ENCODE assay signal across 29 mouse cellular contexts in the genomic region with DNA sequence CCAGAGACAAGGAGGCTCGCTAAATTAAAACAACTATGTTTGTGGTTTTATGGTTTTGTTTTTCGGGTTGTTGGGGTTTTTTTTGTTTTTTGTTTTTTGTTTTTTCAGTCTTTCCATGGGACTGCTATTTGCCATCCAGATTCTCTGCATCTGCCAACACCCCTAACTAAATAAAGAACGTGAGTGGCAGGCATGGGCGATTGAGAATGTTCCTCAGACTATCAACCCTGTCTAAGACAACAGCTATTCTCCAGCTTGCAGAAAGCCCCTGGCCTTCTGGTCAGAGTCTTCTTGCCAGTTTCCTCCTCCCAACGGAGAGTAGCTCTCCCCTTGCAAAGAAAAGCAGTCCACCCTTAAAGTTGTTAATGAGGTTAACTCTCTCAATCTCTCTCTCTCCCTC.
A peak's percentile ranks its signal among the peaks of the same experiment; 100 is the strongest.
DNase-seq lines count a peak whose midpoint lies in the region; ATAC-seq and TF ChIP-seq lines count a peak whose summit lies in the region.
"Had no signal": no experiment of that assay in that cellular context is flagged by ENCODE, and none has a peak within 500 bp of the region (broad histone marks: within the 10 kb centered on the region; RNA-seq: fewer than 3 reads in every experiment).

No protein-coding gene starts in this region.

- no peak overlapping the region for H3K9ac ChIP-seq in heart, adult 2 months (ENCODE audit: low read depth, low read length)
- H3K9ac ChIP-seq in lung, embryonic 16.5 days (ENCODE audit: low read length), result no peak overlapping the region
- H3K9ac ChIP-seq: embryonic facial prominence, embryonic 12.5 days; forebrain, embryonic 15.5 days; hindbrain, embryonic 12.5 days; liver, embryonic 14.5 days had no signal

- no peak for DNase-seq in heart, adult 2 months
- no peak for DNase-seq in heart, postnatal 36 days
- DNase-seq in lung, adult 2 months, result no peak
- DNase-seq in embryonic facial prominence, embryonic 10.5 days (ENCODE audit: low spot score), result no peak
- peak; percentile 24 for DNase-seq in lung, postnatal 36 days
- DNase-seq in kidney, postnatal 36 days, result no peak
- DNase-seq: adrenal gland, postnatal 10 days; cerebellum, adult 11 months; cerebellum, adult 9-10 months; cerebellum, postnatal 36 days; gastrocnemius, postnatal 36 days; kidney, adult 8-10 months; layer of hippocampus, postnatal 36 days; liver; midbrain, embryonic 14.5 days; right cerebral cortex, postnatal 4 days; thymus, adult 18-20 months; thymus, postnatal 36 days had no signal

- H3K36me3 ChIP-seq in heart, adult 2 months (ENCODE audit: control insufficient read depth, insufficient read depth, low read length), result no peaks in the 10 kb centered on the region
- no peaks in the 10 kb centered on the region for H3K36me3 ChIP-seq in lung, embryonic 16.5 days (ENCODE audit: control insufficient read depth, insufficient read depth, low read length)
- no peaks in the 10 kb centered on the region for H3K36me3 ChIP-seq in embryonic facial prominence, embryonic 10.5 days (replicated peaks)
- H3K36me3 ChIP-seq: embryonic facial prominence, embryonic 12.5 days; forebrain, embryonic 10.5 days; forebrain, embryonic 15.5 days; G1E; hindbrain, embryonic 12.5 days had no signal

- no peak overlapping the region for H3K4me3 ChIP-seq in heart, adult 2 months
- no peak overlapping the region for H3K4me3 ChIP-seq in lung, embryonic 16.5 days (ENCODE audit: low read length)
- H3K4me3 ChIP-seq in lung, adult 2 months (replicated peaks; ENCODE audit: extremely low read depth, low read depth, low read length), result no peak overlapping the region
- H3K4me3 ChIP-seq in embryonic facial prominence, embryonic 10.5 days, result no peak overlapping the region
- H3K4me3 ChIP-seq: embryonic facial prominence, embryonic 12.5 days; forebrain, embryonic 10.5 days; forebrain, embryonic 15.5 days; hindbrain, embryonic 12.5 days had no signal

- no peaks in the 10 kb centered on the region for H3K4me1 ChIP-seq in heart, adult 2 months (ENCODE audit: control insufficient read depth, insufficient read depth, low read length)
- H3K4me1 ChIP-seq in lung, embryonic 16.5 days (replicated peaks; ENCODE audit: control insufficient read depth, insufficient read depth, low read length), result no peaks in the 10 kb centered on the region
- no peaks in the 10 kb centered on the region for H3K4me1 ChIP-seq in lung, adult 2 months (ENCODE audit: control insufficient read depth, insufficient read depth, low read length)
- H3K4me1 ChIP-seq in embryonic facial prominence, embryonic 10.5 days, result peaks cover 21% of the 10 kb centered on the region

- no peak overlapping the region for H3K4me2 ChIP-seq in lung, embryonic 16.5 days (ENCODE audit: low read depth, low read length)
- H3K4me2 ChIP-seq: embryonic facial prominence, embryonic 12.5 days; forebrain, embryonic 15.5 days; hindbrain, embryonic 12.5 days had no signal

- H3K79me2 ChIP-seq in heart, adult 2 months (replicated peaks; ENCODE audit: control insufficient read depth, insufficient read depth, low read length), result no peaks in the 10 kb centered on the region

- 39% methylated on average over 5 of the region's 5 CpGs for WGBS in heart, adult 2 months
- WGBS in lung, embryonic 16.5 days, result 39% methylated on average over 5 of the region's 5 CpGs
- 43% methylated on average over 5 of the region's 5 CpGs for WGBS in lung, adult 2 months
- 57% methylated on average over 5 of the region's 5 CpGs for WGBS in embryonic facial prominence, embryonic 10.5 days

- H3K9me3 ChIP-seq in lung, embryonic 16.5 days (ENCODE audit: control insufficient read depth, low read length), result no peaks in the 10 kb centered on the region
- no peaks in the 10 kb centered on the region for H3K9me3 ChIP-seq in embryonic facial prominence, embryonic 10.5 days
- H3K9me3 ChIP-seq: embryonic facial prominence, embryonic 12.5 days; forebrain, embryonic 10.5 days; forebrain, embryonic 15.5 days; hindbrain, embryonic 12.5 days had no signal

- TF ChIP-seq POLR2A in heart, adult 2 months (IDR thresholded peaks at IDR 0.05; ENCODE audit: insufficient read depth, low read depth, low read length), result no peak
- no peak for TF ChIP-seq POLR2A in lung, adult 2 months (IDR thresholded peaks at IDR 0.05; ENCODE audit: borderline replicate concordance, extremely low read depth, low read depth, low read length)

- H3K27me3 ChIP-seq in heart, adult 2 months (ENCODE audit: control insufficient read depth, insufficient read depth, low read length), result no peaks in the 10 kb centered on the region
- H3K27me3 ChIP-seq in lung, embryonic 16.5 days (ENCODE audit: control insufficient read depth, insufficient read depth, low read depth, low read length), result no peaks in the 10 kb centered on the region; the same call in 1 of the 2 replicates
- no peaks in the 10 kb centered on the region for H3K27me3 ChIP-seq in embryonic facial prominence, embryonic 10.5 days (replicated peaks; ENCODE audit: low read depth, poor library complexity, severe bottlenecking)
- H3K27me3 ChIP-seq: embryonic facial prominence, embryonic 12.5 days; forebrain, embryonic 15.5 days; hindbrain, embryonic 12.5 days had no signal

- no peak for TF ChIP-seq EP300 in heart, adult 2 months (IDR thresholded peaks at IDR 0.05; ENCODE audit: insufficient read depth, low read depth, low read length)

- peak overlapping the region; percentile 40; the same call in 1 of the 2 replicates for H3K27ac ChIP-seq in heart, adult 2 months
- no peak overlapping the region for H3K27ac ChIP-seq in lung, embryonic 16.5 days (ENCODE audit: low read length)
- 0 out of 2 replicates have a peak overlapping the region, but pooled peaks have one; percentile 10 for H3K27ac ChIP-seq in embryonic facial prominence, embryonic 10.5 days (replicated peaks)
- H3K27ac ChIP-seq: embryonic facial prominence, embryonic 12.5 days; forebrain, embryonic 10.5 days; forebrain, embryonic 15.5 days; hindbrain, embryonic 12.5 days; hindbrain, postnatal 0 days; kidney, postnatal 0 days; liver, embryonic 14.5 days; macrophage; stomach, postnatal 0 days had no signal

- intact Hi-C loops in heart, adult 2 months (cut with DNase I), result no loop called here
- intact Hi-C loops in heart, postnatal 36 days (cut with DNase I), result no loop called here

- no peak for TF ChIP-seq CTCF in heart, adult 2 months (IDR thresholded peaks at IDR 0.05)
- no peak for TF ChIP-seq CTCF in lung, adult 2 months (IDR thresholded peaks at IDR 0.05; ENCODE audit: insufficient read depth, low read length)

- peak; percentile 64; the same call in 1 of the 2 replicates for ATAC-seq in lung, embryonic 16.5 days (ENCODE audit: low read depth)
- ATAC-seq: forebrain, embryonic 15.5 days; hindbrain, postnatal 0 days had no signal
